Mouse (Mus musculus): ENCODE measurements at regions not wholly inside any gene's neighbourhood (a gene's known extent, or its start where the extent isn't known, plus 50 kb on each side); places are given as distances from the start of the nearest gene placed in this dataset.

DNA sequence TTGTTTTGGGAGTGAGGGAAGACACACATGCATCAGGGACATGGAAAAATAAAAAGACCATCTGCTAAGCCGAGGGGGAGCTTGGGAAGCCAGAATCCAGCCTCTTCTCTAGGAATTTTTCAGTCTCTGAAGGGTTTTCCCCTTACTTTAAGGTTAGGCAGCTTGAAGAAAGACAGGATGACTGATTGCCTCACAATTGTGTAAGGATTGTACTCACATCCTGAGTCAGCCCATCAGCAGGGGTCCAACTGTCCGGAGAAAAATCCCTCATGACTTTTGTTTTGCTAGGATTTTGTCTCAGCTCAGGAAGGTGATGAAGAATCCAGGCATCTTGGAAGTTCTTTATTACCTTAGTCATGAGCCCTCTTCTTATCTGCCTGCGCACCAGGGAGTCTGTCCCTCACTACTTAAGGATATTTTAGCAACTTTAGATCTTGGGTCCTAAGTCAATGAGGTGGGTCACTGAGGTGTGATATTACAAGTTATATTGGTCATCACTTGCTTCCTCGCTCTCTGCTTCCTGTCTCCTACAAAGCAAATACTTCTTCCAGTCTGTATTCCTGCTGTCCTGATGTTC lies 65.8 kb upstream of the Bmp2k start:
- no peak for DNase-seq

DNA sequence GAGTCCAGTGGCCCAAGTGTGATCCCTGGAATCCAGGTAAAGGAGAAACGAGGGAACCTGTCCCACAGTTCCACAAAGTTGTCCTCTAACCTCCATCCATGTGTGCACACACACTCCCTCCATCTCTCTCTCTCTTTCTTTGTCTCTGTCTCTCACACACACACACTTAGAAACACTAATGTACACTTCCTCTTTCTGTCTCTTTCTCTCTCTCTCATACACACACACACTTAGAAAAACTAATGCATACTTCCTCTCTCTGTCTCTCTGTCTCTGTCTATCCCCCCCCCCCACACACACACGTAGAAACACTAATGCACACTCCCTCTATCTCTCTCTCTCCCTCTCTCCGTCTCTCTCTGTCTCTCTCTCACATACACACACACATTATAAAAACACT lies 61.2 kb upstream of the Bmp2k start:
- no peak for DNase-seq

DNA sequence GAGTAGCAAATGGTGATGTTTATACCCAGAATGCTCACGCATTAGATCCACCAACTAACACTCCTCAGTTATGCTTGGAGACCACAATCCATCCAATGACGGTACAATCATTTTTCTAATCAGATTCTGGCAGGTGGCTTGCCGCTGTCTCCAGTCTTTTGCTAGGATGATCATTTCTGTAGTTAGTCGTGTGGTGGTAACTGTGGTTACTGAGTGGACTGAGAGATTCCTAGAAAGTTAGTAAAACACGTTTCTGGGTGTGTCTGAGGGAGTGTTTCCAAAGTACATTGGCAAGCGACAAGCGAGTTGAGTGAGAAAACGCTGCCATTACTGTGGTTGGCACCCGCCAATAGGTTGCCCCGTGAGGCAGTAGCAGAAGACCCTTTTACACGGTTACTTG lies 58.8 kb upstream of the Bmp2k start:
- no peak for DNase-seq

DNA sequence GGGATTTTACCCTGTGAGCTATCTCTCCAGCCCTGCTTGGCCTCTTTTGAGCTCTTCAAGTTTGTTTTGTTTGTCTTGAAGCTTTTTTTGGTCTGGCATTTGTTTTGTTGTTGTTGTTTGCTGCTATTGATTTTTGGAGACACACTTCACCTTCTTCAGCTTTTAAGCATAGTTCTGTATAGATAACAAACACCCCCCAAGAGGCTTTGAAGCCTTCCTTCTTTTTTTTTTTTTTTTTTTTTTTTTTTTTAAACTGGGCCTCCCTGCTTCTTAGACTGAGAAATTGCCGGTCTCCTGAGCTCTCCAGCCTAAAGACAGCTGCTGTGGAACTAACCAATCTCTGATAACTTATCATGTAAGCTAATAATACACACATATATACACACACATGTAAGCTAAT lies 58.2 kb upstream of the Bmp2k start:
- DNase-seq: no peak

DNA sequence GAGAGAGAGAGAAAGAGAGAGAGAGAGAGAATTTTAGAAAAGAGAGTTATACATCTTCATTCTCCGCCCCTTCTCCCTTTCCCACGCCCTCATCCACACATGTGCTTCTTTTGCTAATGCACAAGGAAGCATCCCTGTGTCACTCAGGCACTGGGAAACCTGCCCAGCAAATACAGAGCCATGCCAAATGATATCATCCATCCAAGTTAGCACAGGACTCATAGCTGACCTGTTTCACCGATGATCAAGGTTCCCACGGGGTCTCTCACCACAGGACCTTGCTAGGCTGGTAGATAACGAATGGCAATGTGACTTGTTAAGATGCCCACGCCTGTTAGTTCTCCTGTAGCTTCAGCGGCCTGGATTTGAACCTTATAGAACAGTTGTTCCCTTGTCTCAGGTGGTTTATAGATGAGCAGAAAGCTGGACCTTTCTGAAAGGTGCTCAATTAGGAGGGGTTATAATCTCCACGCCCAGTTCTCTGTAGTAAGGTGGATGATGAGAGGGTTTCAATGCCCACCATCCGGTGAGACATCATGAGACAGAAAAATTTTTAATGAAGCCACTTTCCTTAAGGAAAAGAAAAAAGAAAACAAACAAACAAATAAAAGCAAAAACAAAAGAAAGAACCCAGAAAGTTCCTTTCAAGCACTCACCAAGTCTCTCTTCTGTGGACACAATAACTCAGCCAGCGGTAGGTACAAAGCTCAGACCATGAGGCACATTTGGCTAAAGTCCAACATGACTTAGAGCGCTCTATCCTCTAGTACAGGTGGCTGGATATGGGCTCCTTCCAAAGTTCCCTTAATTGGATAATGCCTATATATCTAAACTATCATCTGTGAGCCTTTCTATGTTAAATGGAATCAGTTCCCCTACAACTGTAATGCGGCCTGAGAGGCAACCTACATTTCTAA lies 57.1 kb upstream of the Bmp2k start:
- DNase-seq: no peak

DNA sequence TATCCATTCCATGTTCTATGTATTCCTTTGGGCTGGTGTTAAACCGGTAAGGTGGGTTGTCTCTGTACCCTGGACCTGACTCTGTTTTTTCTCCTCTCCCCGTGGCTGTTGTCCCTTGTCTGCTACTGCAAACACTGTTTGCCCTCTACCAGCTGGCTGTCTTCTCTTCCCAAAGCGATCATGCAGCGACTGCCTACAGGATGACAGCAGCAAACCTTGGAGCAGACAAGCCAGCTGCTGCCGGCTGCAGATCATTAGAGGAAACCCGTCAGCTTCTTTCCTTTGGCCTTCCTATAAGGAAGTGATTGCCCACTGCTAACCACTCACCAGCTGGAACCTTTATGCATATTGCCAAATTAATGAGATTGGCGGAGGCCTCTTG lies 56.4 kb upstream of the Bmp2k start:
- DNase-seq: no peak

DNA sequence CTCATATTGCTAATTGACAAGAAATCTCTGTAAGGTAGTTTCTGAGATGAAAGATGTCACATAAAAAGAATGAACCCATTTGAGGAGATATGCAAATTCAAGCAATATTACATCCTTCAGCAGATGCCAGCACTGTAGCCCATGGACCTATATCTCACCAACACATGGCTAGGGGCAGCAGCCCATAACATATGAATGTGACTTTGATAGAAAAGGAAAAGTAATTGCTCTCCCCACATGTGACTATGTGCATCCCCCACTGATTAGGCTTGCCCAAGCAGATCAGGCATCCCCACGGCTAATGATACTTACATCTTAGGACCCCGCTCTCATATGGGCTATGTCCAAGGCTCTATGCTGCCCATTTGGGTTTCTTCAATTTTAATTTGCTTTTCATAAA lies 56.0 kb upstream of the Bmp2k start:
- DNase-seq: no peak
